Mouse (Mus musculus) adrenal gland, adult 2 months (tissue): ENCODE data around the gene Tceanc2. TPM values are rescaled to one million over a fixed set of nuclear protein-coding genes. Genes with fewer than 3 reads are reported as not detected.

Experiments
- DNase-seq: peaks from one replicate; pipeline ENCODE4 v3.0.0; 2021
- polyA plus RNA-seq: library from polyadenylated mRNA; depleted of rRNA; stranded (reverse); fragments of >200 nt; gene quantifications from 2 replicates; pipeline ENCODE4 v1.2.3, GENCODE M21; 2012
- total RNA-seq, 2 experiments: library from RNA; stranded (reverse); gene quantifications; 2 replicates each; pipeline ENCODE4 v1.2.3; 2021

Gene Tceanc2
- total and polyA plus RNA-seq, 3 experiments = 5.4 to 26.7 (median 22.7) TPM

DNA sequence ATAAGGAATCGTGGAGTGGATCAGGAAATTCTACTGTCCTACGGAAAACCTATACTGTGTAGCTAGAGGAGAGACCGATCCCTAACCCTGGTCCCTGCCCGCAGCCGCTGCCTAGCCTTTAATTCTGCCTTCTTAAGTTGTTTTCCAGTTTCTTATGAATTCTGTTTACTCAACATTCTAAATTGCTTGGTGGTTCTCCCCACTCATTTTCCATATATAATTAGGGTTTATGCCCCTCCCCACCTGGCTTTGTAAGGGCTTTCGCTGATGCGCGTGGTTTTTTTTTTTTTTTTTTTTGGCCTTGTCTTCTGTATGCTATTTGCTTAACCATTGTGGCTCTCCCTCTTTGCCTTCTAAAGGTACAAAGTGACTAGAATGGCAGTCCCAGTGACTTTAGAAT, 645 bp upstream of the Tceanc2 start:
- DNase-seq = no peak

DNA sequence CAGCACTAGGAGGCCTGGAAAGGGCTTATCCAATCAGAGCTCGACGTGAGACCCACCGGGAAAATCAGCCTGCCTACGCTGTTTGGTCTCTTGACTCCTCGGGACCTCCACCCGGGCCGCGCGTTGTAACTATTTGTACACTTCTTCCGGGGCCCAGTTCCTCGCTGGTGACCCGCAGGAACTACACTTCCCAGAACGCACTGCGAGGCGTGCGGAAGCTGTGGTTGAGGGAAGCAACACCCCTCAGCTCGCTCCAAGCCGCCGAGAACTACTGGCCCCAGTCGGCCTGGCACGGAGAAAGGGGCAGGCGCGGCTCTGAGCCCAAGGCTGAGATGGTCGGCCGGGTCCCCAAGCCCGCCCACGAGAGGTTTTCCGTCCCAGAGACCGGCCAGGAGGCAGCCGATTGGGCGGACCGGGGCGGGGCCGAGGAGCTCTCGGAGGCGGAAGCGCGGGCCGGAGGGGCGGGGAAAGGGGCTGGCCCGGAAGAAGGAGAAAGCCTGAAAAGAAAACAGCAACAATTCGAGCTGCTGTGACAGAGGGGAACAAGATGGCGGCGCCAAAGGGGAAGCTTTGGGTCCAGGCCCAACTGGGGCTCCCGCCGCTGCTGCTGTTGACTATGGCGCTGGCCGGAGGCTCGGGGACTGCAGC, 610 bp downstream of the Tceanc2 start, which contains the start of gene Tmem59:
Gene Tmem59, plus strand, starts transcription at position 218 of the 648 bp plus-strand sequence.
- DNase-seq = peak; percentile 100

DNA sequence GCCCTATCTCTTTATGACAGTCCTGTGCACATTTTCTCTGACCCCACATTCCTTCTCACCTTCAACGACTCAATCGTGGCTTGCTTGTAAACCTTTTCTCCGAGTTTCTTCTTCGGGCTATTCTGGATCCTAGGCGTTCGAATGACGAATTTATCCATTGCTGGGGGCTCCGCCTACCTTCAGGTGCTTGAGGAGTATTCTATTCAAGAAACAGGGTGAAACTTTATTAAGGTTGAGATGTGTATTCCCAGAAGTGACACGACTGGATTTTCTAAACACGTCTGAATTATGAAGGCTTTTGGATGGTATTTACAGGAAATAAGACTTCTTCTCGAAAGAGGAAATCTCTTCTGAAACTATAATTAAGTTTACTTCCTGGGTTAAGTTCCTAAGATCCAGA, 1.4 kb downstream of the Tceanc2 start:
- no peak for DNase-seq

DNA sequence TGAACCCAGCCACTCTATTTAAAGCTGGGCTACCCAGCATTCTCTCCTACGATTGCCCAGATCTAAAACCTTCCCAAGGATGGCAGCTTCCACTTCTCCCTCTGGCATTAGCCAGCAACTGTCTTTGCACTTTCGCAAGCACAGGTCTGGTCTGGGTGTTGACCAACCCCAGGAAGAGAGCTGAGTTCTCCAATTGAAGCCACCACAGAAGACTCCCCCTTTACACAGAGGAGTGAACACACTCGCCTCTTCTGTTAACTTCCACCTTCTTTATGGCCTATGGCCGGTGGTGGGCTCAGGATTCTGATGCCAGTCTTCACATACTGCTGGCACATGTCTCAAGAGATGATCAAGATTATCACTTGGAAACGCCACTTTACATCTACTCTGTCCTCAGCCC, 11.1 kb downstream of the Tceanc2 start:
- no peak for DNase-seq

DNA sequence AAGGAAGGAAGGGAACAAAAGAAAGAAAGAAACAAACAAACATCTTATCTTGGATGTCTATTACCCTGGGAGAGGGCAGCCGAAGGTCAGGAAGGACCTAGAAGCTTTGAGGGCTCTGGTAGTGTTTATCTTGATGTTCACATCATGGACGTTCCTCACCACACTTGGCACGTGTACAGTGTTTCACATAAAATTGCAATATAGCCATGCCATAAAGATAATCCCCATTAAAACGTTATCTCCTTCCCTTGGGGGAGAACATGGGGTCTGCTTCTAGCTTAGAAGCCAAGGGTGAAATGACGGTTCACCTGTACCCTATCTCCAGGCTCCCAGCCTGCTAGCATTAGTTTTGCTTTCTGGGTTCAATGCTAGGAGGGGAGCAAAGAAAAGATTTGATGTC, 12.2 kb downstream of the Tceanc2 start:
- DNase-seq = no peak

DNA sequence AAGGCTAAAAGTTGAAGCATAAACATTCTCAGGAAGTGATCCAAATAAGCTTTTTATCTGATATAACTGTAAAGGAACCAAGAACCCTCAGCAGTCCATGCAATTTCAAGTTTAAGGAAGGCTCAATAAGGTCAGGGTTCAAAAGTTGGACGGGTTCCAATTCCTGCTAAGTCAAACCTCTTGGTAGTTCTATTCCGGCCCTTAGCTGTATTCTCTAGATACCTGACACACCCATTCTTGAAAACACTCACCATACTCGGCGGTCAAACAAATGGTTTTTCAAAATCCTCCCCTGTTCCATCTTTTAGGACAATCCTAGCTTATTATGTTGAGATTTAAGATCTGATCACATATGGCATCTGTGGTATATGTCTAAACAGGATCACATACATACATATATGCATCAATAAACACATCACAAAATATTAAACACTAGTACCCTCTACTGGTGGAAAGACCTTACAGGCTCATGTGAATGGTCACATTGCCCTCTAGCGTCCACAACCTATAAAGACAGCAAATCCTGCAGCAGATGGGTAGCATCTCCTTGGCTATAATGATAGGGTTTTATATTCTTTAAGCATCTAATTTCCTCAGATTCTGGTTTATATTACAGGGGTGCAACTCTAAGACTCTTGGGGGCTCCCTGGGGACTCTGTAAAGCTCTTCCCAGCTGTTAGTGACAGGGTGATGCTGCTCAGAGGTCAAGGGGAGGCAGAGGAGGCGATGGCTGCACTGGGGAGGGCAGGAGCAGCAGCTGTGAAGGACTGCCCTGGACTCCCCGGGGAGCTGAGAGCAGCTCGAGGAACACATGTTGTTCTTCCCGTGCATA, 14.9 kb downstream of the Tceanc2 start:
- DNase-seq = peak; percentile 59

DNA sequence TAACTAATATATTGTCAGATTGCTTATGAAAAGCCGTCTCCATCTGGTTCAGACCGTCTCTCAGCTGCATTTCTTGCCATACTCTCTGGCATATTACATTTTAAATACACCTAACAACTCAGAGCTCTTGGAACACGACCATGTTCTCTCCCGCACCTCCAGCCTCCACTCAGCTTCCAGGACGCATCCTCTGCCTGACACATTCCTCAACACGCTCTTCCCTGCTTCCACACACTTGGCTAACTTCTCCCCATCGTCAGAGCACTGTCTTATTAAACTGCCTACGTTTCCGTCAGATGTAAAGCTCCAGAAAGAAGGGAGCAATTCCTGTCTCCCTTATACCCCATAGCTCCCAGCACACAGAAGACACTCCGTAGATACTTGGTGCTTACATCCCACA, 15.6 kb downstream of the Tceanc2 start:
- DNase-seq = no peak

DNA sequence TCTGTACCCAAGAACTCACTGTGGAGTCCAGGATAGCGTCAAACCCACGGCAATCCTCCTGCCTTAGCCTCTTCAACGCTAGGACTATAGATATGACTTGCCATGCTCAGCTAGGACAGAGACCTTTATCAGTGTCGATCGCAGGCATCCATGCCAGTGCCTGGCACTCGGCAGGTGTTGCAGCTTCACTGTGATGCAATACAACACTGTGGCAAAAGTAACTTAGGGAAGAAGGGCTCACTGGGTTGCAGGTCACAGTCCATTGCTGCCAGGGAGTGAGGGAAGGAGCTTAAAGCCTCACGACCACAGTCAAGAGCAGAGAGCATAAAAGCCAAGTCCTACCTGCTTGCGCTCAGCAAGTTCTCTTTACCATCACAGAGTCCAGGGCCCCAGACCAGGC, 18.7 kb downstream of the Tceanc2 start:
- DNase-seq = peak; percentile 40

DNA sequence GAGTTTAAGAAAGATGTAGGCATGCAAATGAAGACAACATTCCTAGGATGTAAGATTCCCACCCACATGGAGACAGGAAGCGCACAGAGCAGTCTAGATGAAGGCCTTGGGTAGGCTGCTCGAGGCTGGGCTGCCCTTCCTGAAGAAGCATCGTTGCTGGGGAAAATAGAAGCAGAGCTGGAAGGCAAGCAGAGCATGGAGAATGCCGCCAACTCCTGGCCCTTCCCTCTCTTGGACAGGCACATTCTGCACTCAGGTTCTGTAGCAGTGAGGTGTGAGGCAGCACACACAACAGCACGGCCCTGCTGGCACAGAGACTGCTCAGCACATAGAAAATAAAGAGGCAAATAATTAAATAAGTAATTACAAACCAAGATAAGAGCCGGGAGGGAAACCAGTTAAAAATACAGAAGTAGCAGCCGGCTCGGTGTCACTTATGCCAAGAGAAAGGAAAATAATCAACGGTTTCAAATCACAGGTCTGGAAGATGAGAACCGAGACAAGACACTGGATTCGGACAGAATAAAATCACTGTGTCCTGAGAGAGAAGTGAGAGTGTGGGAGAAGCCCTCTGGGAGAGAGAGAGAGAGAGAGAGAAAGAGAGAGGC, 19.6 kb downstream of the Tceanc2 start:
- no peak for DNase-seq

DNA sequence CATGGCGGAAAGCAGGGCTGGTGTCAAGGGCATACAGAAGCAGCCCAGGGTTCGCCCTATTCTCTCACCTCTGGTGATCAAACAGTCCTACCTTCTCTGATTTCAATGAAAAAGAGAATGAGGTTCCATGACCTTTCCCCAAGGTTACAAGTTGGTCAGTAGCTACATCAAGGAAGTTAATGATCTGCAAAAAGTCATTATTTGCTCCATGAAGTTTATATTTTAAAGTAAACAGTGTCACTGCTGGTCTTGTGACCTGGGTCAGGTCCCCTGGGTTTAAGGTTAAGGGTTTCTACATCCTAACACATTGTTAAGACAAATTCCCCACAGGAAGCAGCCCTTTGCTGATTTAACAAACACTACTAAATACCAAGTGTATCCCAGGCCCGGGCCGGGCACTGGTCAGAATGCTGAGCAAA, 21.9 kb downstream of the Tceanc2 start:
- no peak for DNase-seq

DNA sequence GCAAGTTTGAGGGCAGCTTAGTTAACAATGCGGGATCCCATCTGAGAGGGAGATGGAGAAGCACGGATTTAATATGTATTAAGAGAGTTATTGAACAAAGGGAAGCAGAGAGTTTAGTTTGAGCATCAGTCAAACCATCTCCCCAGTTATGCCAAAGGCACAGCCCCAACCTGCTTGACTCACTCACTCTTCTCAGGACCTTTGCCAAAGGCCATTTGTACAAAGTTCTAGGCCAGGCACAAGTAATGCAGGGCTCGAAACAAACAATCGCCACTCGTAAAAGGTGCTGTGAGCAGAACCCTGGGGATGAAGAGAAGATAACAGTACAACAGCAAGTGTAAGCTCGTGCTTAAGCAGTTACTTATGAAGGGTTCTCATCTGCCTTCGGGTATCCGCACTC, 26.3 kb downstream of the Tceanc2 start:
- DNase-seq = peak; percentile 59

DNA sequence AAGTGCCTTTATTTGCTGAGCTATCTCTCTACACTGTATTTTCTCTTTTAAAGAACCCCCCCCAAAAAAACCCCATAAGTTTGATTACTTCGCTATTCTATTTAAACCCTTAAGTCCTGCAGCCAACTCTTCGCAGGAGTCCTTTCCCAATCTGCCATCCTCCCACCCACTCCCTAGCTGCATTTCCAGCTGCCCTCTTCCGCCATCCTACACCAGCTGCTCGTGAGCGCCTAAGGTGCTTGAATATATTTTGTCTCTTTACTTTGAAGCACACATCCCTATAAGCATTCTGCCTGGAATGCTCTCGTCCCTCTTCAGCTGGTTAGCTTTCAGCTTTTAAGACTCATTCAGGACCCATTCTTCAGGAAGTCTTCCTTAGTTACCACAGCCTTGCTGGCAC, 27.9 kb downstream of the Tceanc2 start:
- DNase-seq = no peak

DNA sequence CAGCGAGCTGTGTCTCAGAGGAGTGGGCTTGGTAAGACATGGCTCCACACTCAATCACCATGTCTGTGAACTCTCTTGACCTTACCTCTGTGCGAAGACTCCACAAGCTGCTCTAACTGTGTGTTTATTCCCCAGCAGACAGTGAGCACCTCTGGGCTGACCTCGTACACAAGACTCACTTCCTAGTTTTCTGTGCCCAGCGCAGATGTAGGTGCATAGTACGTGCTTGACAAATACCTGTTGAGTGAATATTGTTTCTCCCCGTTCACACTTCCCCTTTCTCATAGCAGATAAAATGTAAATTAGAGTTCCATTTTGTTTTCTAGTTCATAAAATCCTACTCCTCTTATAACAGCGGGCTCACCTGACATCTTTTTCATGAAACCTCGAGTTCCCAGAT, 35.4 kb downstream of the Tceanc2 start:
- no peak for DNase-seq

DNA sequence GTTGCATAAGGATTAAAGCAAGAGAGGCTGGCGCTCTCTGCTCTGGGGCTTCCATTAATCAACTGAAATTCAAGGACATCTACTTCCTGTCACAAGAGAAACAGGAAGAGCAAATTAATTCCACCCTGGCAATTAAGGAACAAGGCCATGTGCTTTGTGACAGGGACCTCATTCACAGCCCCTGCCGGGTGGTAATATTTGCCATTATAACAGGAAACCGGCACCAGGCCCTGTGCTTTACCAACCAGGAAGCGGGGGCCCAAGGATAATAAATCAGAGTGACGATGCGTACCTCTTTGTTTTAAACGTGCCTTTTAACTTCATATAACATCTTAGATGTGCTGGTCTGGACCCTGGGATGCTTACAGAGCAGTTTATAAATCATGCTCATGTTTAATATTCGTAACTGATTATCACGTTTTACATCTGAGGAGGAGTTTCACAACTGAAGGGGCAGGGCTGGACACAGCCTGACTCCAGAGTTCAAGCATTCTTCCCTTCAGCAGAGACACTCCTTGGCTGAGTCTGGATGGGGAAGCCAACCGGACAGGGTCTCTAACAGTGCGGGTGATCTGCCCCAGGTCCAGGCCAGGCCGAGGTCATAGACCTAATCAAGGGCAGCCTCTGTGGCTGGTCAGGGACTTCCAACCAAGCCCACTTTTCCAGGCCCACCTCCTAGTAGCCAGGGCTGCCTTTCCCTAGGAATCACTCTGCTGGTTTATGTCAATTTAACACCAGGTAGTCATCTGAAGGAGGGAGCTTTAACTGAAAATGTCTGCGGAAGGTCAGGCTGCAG, 38.9 kb downstream of the Tceanc2 start:
- peak; percentile 32 for DNase-seq

DNA sequence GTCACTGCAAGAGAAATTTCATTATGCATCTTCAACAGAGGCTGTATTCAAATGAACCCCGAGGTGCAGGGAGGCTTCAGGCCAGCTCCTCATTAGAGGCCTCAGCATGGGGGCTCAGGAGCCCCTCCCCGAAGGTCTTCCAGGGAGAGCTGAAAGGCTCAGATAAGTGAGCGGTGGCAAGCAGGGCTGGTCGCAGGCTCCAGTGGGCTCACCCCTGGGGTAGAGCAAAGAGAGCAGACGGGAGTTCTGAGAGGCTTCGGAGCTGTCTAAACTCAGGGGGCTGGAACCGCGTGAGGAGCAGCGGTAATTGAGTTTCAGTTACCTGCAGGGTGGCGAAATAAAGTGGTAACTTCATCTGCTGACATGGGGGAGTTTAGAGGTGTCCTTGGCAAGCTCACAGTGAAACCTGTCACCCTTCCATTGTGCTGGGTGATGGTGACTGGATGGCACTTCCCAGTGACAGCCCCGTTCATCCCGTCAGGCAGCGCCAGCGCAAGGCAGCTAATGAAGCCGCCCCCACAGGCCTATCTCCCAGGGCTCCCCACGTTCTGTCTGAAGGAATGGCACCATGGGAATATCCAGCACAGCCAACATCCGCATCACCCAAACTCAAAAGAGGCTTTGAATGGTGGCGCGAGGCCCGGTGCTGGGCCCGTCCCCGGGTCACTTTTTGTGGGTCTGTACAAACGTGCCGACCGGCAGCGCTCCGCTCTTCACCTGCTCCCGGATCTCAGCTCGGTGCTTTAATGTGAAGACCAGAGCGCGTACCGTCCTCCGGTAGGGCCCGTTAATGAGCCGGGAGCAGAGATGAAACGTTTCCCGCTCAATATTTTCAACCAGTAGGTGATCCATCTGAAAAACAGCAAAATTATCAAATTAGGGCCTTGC, 39.7 kb downstream of the Tceanc2 start:
- DNase-seq = no peak

DNA sequence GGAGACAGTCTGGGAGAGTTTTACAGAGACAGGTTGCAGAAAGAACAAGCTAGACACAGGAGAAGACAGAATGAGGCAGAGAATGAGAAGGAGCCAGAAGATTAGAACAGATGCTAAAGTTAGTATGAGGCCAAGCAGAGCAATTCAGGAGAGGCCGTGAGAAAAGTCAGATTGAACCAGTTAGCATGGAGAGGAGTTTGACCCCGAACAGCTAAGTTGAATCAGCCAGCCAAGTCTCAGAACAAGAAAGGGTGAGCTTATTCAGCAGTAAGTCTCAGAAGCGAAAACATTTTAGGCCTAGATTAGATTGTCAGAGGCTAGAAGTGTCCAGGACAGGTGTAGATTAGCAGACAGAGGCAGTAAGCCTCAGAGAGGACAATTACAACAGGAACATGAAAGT, 42.4 kb downstream of the Tceanc2 start:
- no peak for DNase-seq

DNA sequence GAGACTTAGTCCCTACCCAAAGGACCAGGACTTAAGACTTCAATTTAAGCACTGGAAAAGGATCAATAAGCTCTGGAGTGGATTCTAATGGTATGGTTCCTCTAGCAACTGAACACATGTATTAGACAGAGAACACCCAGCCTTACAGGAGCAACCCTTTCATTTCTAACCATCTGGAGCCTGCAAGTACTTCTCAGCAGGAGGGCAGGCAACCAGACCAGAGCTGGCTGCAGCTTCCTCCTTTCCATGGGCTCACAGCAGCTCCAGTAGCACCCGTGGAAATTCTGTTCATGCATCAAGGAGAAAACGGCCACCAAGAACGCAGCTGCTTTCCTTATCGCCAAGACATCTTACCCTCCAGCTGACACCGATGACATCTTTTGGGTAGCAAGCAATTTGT, 43.3 kb downstream of the Tceanc2 start:
- no peak for DNase-seq

DNA sequence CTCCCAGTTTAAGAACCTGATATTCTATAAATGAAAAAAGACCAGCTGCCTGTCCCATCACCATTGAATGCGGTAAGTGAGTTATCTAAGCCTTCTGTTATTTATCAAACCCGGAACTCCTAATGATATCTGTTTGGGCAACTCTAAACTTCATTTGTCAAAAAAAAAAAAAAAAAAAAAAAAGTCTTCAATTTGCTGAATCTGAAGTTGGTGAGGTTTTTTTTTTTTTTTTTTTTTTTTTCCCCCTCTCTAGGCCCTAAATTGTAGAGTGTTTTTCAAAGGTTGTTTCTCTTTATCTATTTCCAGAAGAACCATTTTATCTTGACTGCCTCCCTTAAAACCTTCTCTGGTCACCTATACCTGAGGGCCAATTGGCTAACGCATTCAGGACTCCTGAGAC, 44.0 kb downstream of the Tceanc2 start:
- DNase-seq = no peak

DNA sequence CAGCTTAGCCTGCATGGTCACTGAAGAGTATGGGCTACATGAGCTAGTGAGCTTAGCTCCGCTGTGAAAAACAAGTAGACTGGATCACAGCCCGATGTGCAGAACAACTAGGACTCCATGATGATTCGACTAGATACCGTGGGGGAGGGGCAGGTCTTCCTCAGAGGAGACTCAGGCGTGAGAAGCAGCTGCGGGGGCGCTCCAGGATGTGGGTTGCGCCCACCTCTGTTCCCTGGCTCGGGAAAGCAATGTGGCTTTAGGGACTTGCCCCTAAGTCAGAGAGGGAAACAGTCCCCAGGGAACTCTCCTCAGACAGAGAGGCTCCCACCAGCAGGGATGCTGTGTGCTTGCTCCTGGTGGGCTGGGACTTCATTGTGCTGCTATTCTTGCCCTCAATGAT, 48.4 kb downstream of the Tceanc2 start:
- DNase-seq = no peak

DNA sequence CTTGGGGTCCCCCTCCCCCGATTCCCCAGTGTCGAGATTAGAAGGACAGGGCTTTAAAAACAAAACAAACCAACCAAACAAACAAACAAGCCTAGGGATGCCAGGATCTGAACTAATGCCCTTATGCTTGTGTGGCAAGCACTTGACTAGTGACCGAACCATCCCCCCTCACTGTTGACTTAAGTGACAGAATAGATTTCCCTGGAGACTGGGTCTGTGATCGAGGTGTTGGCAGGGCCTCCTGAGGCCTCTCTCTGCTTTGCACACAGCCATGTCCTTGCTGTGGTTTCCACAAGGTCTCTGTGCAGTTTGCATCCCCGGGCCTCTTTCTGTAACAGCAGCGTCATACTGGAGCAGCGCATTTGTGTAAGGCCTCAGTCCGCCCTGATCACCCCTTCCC, 49.5 kb downstream of the Tceanc2 start:
- DNase-seq = peak; percentile 43

DNA sequence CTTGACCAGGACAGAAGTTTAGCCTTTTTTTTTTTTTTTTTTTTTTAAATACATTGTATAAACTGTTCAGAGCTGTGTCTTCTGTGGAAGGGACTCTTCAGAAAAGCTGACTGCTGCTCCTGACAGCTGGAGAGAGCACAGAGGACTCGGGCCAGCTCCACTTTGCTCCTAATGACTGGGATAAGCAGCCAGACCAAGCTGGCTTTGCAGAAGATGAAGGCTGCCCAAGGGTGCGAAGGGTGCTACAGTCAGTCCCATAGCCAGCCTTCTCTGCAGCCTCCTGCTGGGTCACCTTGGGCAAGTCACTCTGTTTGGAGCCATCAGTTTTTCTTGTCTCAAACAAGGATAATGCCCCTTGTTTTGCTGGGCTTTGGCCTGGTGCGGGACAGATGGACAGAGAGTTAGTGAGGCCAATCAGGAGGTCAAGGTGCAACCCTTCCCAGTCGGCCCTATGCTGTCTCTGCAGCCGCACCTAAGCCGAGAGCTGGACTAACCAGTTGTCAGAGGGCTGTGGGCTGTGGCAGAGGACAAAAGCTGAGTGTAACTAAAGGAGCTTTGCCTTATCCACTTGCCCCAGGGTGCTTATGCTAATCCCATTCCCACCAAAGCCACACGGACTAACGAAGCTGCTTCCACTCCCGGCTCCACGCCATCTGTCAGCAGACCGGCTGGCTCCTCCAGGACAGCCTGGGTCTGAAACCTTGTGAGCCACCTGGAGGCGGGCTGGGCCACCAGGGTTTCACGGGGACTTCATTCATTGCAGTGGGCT, 50.8 kb downstream of the Tceanc2 start:
- DNase-seq = no peak
